Mouse (Mus musculus) embryonic facial prominence, embryonic 10.5 days (tissue): ENCODE results near the gene Maneal. TPM values are rescaled to one million over a fixed set of nuclear protein-coding genes. Genes with fewer than 3 reads are reported as not detected.
A peak's percentile ranks its signal among the peaks of the same experiment; 100 is the strongest.

Source experiments
- DNase-seq: peaks from one replicate; pipeline ENCODE4 v3.0.0-alpha.2; 2017; ENCODE audit warnings: low spot score
- H3K27ac ChIP-seq: fragments of 300-500 bp; sonication (generic); replicated peaks from 2 replicates; pipeline ENCODE4 v1.5.1; 2016; ENCODE audit warnings: mild to moderate bottlenecking
- H3K27me3 ChIP-seq: fragments of 300-500 bp; sonication (generic); replicated peaks from 2 replicates; pipeline ENCODE4 v1.6.1; 2016; ENCODE audit warnings: low read depth, mild to moderate bottlenecking; ENCODE audit not compliant: poor library complexity, severe bottlenecking
- H3K36me3 ChIP-seq: fragments of 300-500 bp; sonication (generic); replicated peaks from 2 replicates; pipeline ENCODE4 v1.6.1; 2016; ENCODE audit warnings: mild to moderate bottlenecking, moderate library complexity
- H3K4me1 ChIP-seq: fragments of 300-500 bp; sonication (generic); 2 replicates; pipeline ENCODE4 v1.6.1; 2016
- H3K4me3 ChIP-seq: fragments of 300-500 bp; sonication (generic); 2 replicates; pipeline ENCODE4 v1.5.1; 2016; ENCODE audit warnings: mild to moderate bottlenecking, moderate library complexity
- H3K9me3 ChIP-seq: fragments of 300-500 bp; sonication (generic); 2 replicates; pipeline ENCODE4 v1.6.1; 2016; ENCODE audit warnings: mild to moderate bottlenecking
- WGBS: fragments of 180-500 bp; shearing (Covaris S2); methylation state at CpG from one replicate; pipeline ENCODE4 v1.1.7; 2016; 5-methylcytosine and 5-hydroxymethylcytosine counted together
- polyA plus RNA-seq: library from polyadenylated mRNA; unstranded; fragments of >200 nt; fragmentation: Nextera tagmentation; extraction: Ambion mirVana; gene quantifications from 2 replicates; pipeline ENCODE4 v1.2.1, GENCODE M21; 2016

Gene Maneal
- polyA plus RNA-seq: 1.0 and 1.2 TPM in 2 replicates

GRCm38 (mm10) chr4:124861283-124862188 is at the start of gene Maneal:
Gene Maneal (minus strand): TSS chr4:124862171.
- Histone ChIP-seq H3K4me1 (peaks cover 18% of the 10 kb centered on the region), H3K27me3 (peaks cover 40% of the 10 kb centered on the region), H3K4me3 (peak within 1 kb of the TSS; percentile 70), H3K9me3 (no peaks in the 10 kb centered on the region), H3K36me3 (peaks cover 12% of the 10 kb centered on the region), H3K27ac (peak within 1 kb of the TSS; percentile 77)
- DNase-seq: peak; percentile 32
- WGBS: 4% methylated on average over 77 of the region's 77 CpGs

GRCm38 (mm10) chr4:124905971-124906822 is 44.2 kb upstream of the Maneal start:
- H3K4me3 ChIP-seq: peak overlapping the region; percentile 52
- peaks cover 17% of the 10 kb centered on the region for H3K4me1 ChIP-seq
- peak; percentile 84 for DNase-seq
- H3K9me3 ChIP-seq: no peaks in the 10 kb centered on the region
- H3K27ac ChIP-seq: peak overlapping the region; percentile 83
- no peaks in the 10 kb centered on the region for H3K36me3 ChIP-seq
- WGBS: 6% methylated on average over 21 of the region's 21 CpGs
- H3K27me3 ChIP-seq: peaks cover 27% of the 10 kb centered on the region

GRCm38 (mm10) chr4:124905417-124905816 is 43.4 kb upstream of the Maneal start:
- Histone ChIP-seq H3K27me3 (peaks cover 28% of the 10 kb centered on the region), H3K4me3 (no peak overlapping the region), H3K27ac (0 out of 2 replicates have a peak overlapping the region, but pooled peaks have one; percentile 83), H3K36me3 (no peaks in the 10 kb centered on the region), H3K9me3 (no peaks in the 10 kb centered on the region), H3K4me1 (peaks cover 17% of the 10 kb centered on the region)
- 65% methylated on average over 4 of the region's 4 CpGs for WGBS
- no peak for DNase-seq

- H3K27ac ChIP-seq: no peak overlapping the region
- 69% methylated on average over 5 of the region's 5 CpGs for WGBS
These were observed 37.9 kb upstream of the Maneal start for GRCm38 (mm10) chr4:124899906-124900305.

GRCm38 (mm10) chr4:124898428-124898827 is 36.5 kb upstream of the Maneal start:
- Histone ChIP-seq H3K4me1 (peaks cover 38% of the 10 kb centered on the region), H3K27me3 (peaks cover 82% of the 10 kb centered on the region), H3K27ac (no peak overlapping the region), H3K9me3 (no peaks in the 10 kb centered on the region), H3K36me3 (no peaks in the 10 kb centered on the region), H3K4me3 (no peak overlapping the region)
- 35% methylated on average over 10 of the region's 10 CpGs for WGBS
- no peak for DNase-seq

More at GRCm38 (mm10) chr4:124899906-124900305, 37.9 kb upstream of the Maneal start:
- no peak for DNase-seq
- Histone ChIP-seq H3K4me1 (peaks cover 23% of the 10 kb centered on the region), H3K36me3 (no peaks in the 10 kb centered on the region), H3K9me3 (no peaks in the 10 kb centered on the region), H3K27me3 (peaks cover 80% of the 10 kb centered on the region), H3K4me3 (no peak overlapping the region)

- Histone ChIP-seq H3K4me1 (peaks cover 37% of the 10 kb centered on the region), H3K27ac (peak overlapping the region; percentile 7; the same call in 1 of the 2 replicates), H3K9me3 (no peaks in the 10 kb centered on the region), H3K27me3 (peaks cover 95% of the 10 kb centered on the region), H3K4me3 (peak overlapping the region; percentile 56), H3K36me3 (no peaks in the 10 kb centered on the region)
- WGBS: 2% methylated on average over 83 of the region's 83 CpGs
- DNase-seq: peak; percentile 52
These were observed 32.8 kb upstream of the Maneal start for GRCm38 (mm10) chr4:124894508-124895428.

GRCm38 (mm10) chr4:124893769-124894168 is 31.8 kb upstream of the Maneal start:
- no peak for DNase-seq
- peaks cover 91% of the 10 kb centered on the region for H3K27me3 ChIP-seq
- H3K4me3 ChIP-seq: no peak overlapping the region; the same call in 1 of the 2 replicates
- H3K27ac ChIP-seq: no peak overlapping the region
- no peaks in the 10 kb centered on the region for H3K36me3 ChIP-seq
- H3K4me1 ChIP-seq: peaks cover 27% of the 10 kb centered on the region
- 27% methylated on average over 6 of the region's 6 CpGs for WGBS
- H3K9me3 ChIP-seq: no peaks in the 10 kb centered on the region

- Histone ChIP-seq H3K4me3 (no peak overlapping the region), H3K4me1 (peaks cover 21% of the 10 kb centered on the region), H3K36me3 (no peaks in the 10 kb centered on the region), H3K27me3 (peaks cover 88% of the 10 kb centered on the region), H3K27ac (no peak overlapping the region), H3K9me3 (no peaks in the 10 kb centered on the region)
- no peak for DNase-seq
- whole genome bisulfite sequencing: 78% methylated on average over 5 of the region's 5 CpGs
These were observed 28.9 kb upstream of the Maneal start for GRCm38 (mm10) chr4:124890831-124891230.

GRCm38 (mm10) chr4:124889935-124890334 is 28.0 kb upstream of the Maneal start:
- Histone ChIP-seq H3K4me1 (peaks cover 17% of the 10 kb centered on the region), H3K27ac (no peak overlapping the region), H3K9me3 (no peaks in the 10 kb centered on the region), H3K27me3 (peaks cover 88% of the 10 kb centered on the region), H3K4me3 (no peak overlapping the region), H3K36me3 (no peaks in the 10 kb centered on the region)
- no peak for DNase-seq
- WGBS: 89% methylated on average over 2 of the region's 2 CpGs

- no peaks in the 10 kb centered on the region for H3K36me3 ChIP-seq
- peaks cover 5% of the 10 kb centered on the region; the same call in 1 of the 2 replicates for H3K4me1 ChIP-seq
- peaks cover 88% of the 10 kb centered on the region for H3K27me3 ChIP-seq
- no peaks in the 10 kb centered on the region for H3K9me3 ChIP-seq
- H3K4me3 ChIP-seq: no peak overlapping the region
- WGBS: 78% methylated on average over 7 of the region's 7 CpGs
- DNase-seq: no peak
- H3K27ac ChIP-seq: no peak overlapping the region
These were observed 26.7 kb upstream of the Maneal start for GRCm38 (mm10) chr4:124888702-124889101.

- peak; percentile 80 for DNase-seq
- H3K36me3 ChIP-seq: no peaks in the 10 kb centered on the region
- no peak overlapping the region for H3K27ac ChIP-seq
- WGBS: under 1% methylated on average over 37 of the region's 37 CpGs
- peaks cover 30% of the 10 kb centered on the region for H3K4me1 ChIP-seq
- H3K9me3 ChIP-seq: peaks cover 5% of the 10 kb centered on the region; the same call in 1 of the 2 replicates
- H3K4me3 ChIP-seq: peak overlapping the region; percentile 62
- H3K27me3 ChIP-seq: peaks cover 86% of the 10 kb centered on the region
These were observed 20.3 kb upstream of the Maneal start for GRCm38 (mm10) chr4:124882151-124882729.
